Mouse (Mus musculus) thymus, postnatal 0 days (tissue): ENCODE measurements around the gene Phc2. TPM values are rescaled to one million over a fixed set of nuclear protein-coding genes. Genes with fewer than 3 reads are reported as not detected.

ENCODE experiments used
- DNase-seq: peaks from one replicate; pipeline ENCODE4 v3.0.0-alpha.2; 2015; ENCODE audit warnings: low spot score
- polyA plus RNA-seq: library from polyadenylated mRNA; unstranded; fragments of >200 nt; fragmentation: Nextera tagmentation; extraction: Ambion mirVana; gene quantifications from 2 replicates; pipeline ENCODE4 v1.2.1, GENCODE M21; 2015

Gene Phc2
- polyA plus RNA-seq, 1 experiment from 2014 or later, result 42.9 TPM

- DNase-seq, result peak; percentile 56
These were observed 34.5 kb downstream of the Phc2 start for GRCm38 (mm10) chr4:128688976-128689375.

- DNase-seq, result no peak
These were observed 35.3 kb downstream of the Phc2 start for GRCm38 (mm10) chr4:128689739-128690304.

- no peak for DNase-seq
These were observed 36.7 kb downstream of the Phc2 start for GRCm38 (mm10) chr4:128691195-128691594.

- no peak for DNase-seq
These were observed 37.8 kb downstream of the Phc2 start for GRCm38 (mm10) chr4:128692149-128692925.

- DNase-seq, result no peak
These were observed 38.7 kb downstream of the Phc2 start for GRCm38 (mm10) chr4:128693207-128693606.

- no peak for DNase-seq
These were observed 39.8 kb downstream of the Phc2 start for GRCm38 (mm10) chr4:128694315-128694714.

GRCm38 (mm10) chr4:128695149-128695548 is 40.6 kb downstream of the Phc2 start:
- DNase-seq, result no peak

GRCm38 (mm10) chr4:128698011-128698861 is 43.7 kb downstream of the Phc2 start:
- no peak for DNase-seq

GRCm38 (mm10) chr4:128699916-128700315 is 45.4 kb downstream of the Phc2 start:
- DNase-seq, result no peak

- no peak for DNase-seq
These were observed 46.0 kb downstream of the Phc2 start for GRCm38 (mm10) chr4:128700543-128700942.

GRCm38 (mm10) chr4:128705138-128705720 is 50.7 kb downstream of the Phc2 start:
- no peak for DNase-seq

- DNase-seq, result peak; percentile 42
These were observed 52.1 kb downstream of the Phc2 start for GRCm38 (mm10) chr4:128706626-128707025.

GRCm38 (mm10) chr4:128707384-128707783 is 52.9 kb downstream of the Phc2 start:
- no peak for DNase-seq

- DNase-seq, result no peak
These were observed 54.7 kb downstream of the Phc2 start for GRCm38 (mm10) chr4:128709061-128709780.

- DNase-seq, result no peak
These were observed 55.3 kb downstream of the Phc2 start for GRCm38 (mm10) chr4:128709781-128710166.

GRCm38 (mm10) chr4:128710286-128710685 is 55.8 kb downstream of the Phc2 start:
- DNase-seq, result no peak

- no peak for DNase-seq
These were observed 56.3 kb downstream of the Phc2 start for GRCm38 (mm10) chr4:128710800-128711199.

- peak; percentile 96 for DNase-seq
These were observed 57.1 kb downstream of the Phc2 start for GRCm38 (mm10) chr4:128711455-128712135.

- no peak for DNase-seq
These were observed 57.7 kb downstream of the Phc2 start for GRCm38 (mm10) chr4:128712136-128712655.

GRCm38 (mm10) chr4:128712941-128713340 is 58.4 kb downstream of the Phc2 start:
- no peak for DNase-seq
